Mouse (Mus musculus) embryonic facial prominence, embryonic 11.5 days (tissue): Measurements from ENCODE around the gene Chst11. TPM values are rescaled to one million over a fixed set of nuclear protein-coding genes. Genes with fewer than 3 reads are reported as not detected.
A peak's percentile ranks its signal among the peaks of the same experiment; 100 is the strongest.

ENCODE experiments used
- ATAC-seq: fragments of 200-750 bp; cut with Nextera tagmentation; replicated peaks from 2 replicates; pipeline ENCODE4 v1.8.0; 2017; ENCODE audit warnings: low read depth; ENCODE audit not compliant: insufficient number of reproducible peaks, low FRiP score, low TSS enrichment
- DNase-seq: peaks from one replicate; pipeline ENCODE4 v3.0.0-alpha.2; 2015; ENCODE audit warnings: low spot score
- H3K27ac ChIP-seq: fragments of 300-500 bp; sonication (generic); replicated peaks from 2 replicates; pipeline ENCODE4 v1.5.1; 2014; ENCODE audit warnings: mild to moderate bottlenecking, low read depth, low read length, control low read depth
- H3K27me3 ChIP-seq: fragments of 300-500 bp; sonication (generic); 2 replicates; pipeline ENCODE4 v1.6.1; 2014; ENCODE audit warnings: mild to moderate bottlenecking, low read length, moderate library complexity, mixed read lengths; ENCODE audit not compliant: control insufficient read depth, insufficient read depth
- H3K36me3 ChIP-seq: fragments of 300-500 bp; sonication (generic); replicated peaks from 2 replicates; pipeline ENCODE4 v1.6.1; 2014; ENCODE audit warnings: low read depth, mild to moderate bottlenecking, low read length, moderate library complexity, mixed read lengths; ENCODE audit not compliant: control insufficient read depth, insufficient read depth
- H3K4me1 ChIP-seq: fragments of 300-500 bp; sonication (generic); 2 replicates; pipeline ENCODE4 v1.6.1; 2014; ENCODE audit warnings: low read length, mixed read lengths; ENCODE audit not compliant: control insufficient read depth, insufficient read depth
- H3K4me2 ChIP-seq: fragments of 300-500 bp; sonication (generic); 2 replicates; pipeline ENCODE4 v1.6.1; 2014; ENCODE audit warnings: low read depth, mild to moderate bottlenecking, control low read depth, low read length, moderate library complexity
- H3K4me3 ChIP-seq: fragments of 300-500 bp; sonication (generic); 2 replicates; pipeline ENCODE4 v1.5.1; 2014; ENCODE audit warnings: low read depth, low read length, control low read depth
- H3K9ac ChIP-seq: fragments of 300-500 bp; sonication (generic); replicated peaks from 2 replicates; pipeline ENCODE4 v1.6.1; 2014; ENCODE audit warnings: mild to moderate bottlenecking, control low read depth, low read length
- H3K9me3 ChIP-seq: fragments of 300-500 bp; sonication (generic); replicated peaks from 2 replicates; pipeline ENCODE4 v1.6.1; 2016; ENCODE audit warnings: mild to moderate bottlenecking, low read length, inconsistent platforms, mixed read lengths; ENCODE audit not compliant: control insufficient read depth
- WGBS: fragments of 180-500 bp; shearing (Covaris S2); extraction: QIAGEN DNeasy Blood & Tissue Kit; methylation state at CpG from one replicate; pipeline ENCODE4 v1.1.7; 2014; 5-methylcytosine and 5-hydroxymethylcytosine counted together
- polyA plus RNA-seq: library from polyadenylated mRNA; unstranded; fragments of >200 nt; fragmentation: Nextera tagmentation; extraction: Ambion mirVana; gene quantifications from 2 replicates; pipeline ENCODE4 v1.2.1, GENCODE M21; 2014

Chst11 gene
- polyA plus RNA-seq, 1 experiment from 2014 or later = 2.1 TPM

DNA sequence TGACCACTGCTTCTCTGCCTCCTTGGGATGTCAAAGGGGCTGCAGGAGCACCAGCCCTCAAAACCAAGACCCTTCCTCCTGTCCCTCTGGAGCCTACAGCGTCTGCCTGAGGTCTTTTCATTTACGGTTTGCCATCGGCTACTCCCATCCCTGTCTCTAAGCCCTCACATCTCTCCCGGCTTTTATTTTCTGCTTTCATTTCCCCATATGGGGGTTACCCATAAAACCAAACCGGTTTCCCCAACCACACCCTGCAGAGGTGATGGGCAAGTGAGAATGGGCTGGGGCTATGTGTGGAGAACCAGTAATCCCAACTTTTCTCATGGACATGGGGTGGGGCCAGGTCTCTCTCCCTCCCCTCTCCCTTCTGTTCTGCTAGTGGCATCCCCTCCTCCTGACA, 156.1 kb downstream of the Chst11 start:
- H3K4me3 ChIP-seq = no peak overlapping the region
- ATAC-seq = no peak
- 92% methylated on average over 5 of the region's 5 CpGs for WGBS
- H3K9ac ChIP-seq = no peak overlapping the region
- H3K27ac ChIP-seq = no peak overlapping the region
- H3K27me3 ChIP-seq = no peaks in the 10 kb centered on the region
- DNase-seq = no peak
- no peak overlapping the region for H3K4me2 ChIP-seq
- H3K4me1 ChIP-seq = peaks cover 2% of the 10 kb centered on the region; the same call in 1 of the 2 replicates
- no peaks in the 10 kb centered on the region for H3K9me3 ChIP-seq
- H3K36me3 ChIP-seq = no peaks in the 10 kb centered on the region

DNA sequence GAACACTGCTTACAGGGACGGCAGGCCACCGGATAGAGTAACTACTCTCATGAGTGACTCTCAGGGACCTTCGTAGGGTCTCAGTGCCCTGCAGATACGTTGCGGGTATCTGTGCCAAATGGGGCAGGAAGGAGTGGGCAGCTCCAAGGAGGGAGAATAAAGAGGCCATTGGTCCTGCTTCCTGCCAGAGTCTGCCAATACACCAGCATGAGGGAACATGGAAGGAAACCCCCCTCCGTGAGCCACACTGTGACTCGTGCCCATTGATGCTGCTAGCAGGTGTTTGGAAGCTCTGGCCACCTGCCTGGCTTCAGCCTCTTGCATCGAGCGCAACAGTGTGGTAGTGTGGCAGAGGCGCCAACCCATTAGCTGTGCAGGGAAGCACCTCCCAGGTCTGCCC, 157.8 kb downstream of the Chst11 start:
- H3K36me3 ChIP-seq = no peaks in the 10 kb centered on the region
- no peak overlapping the region for H3K4me2 ChIP-seq
- DNase-seq = no peak
- no peaks in the 10 kb centered on the region for H3K27me3 ChIP-seq
- no peak overlapping the region for H3K9ac ChIP-seq
- peaks cover 2% of the 10 kb centered on the region; the same call in 1 of the 2 replicates for H3K4me1 ChIP-seq
- WGBS = 91% methylated on average over 10 of the region's 10 CpGs
- ATAC-seq = no peak
- no peaks in the 10 kb centered on the region for H3K9me3 ChIP-seq
- H3K4me3 ChIP-seq = no peak overlapping the region
- H3K27ac ChIP-seq = no peak overlapping the region

GRCm38 (mm10) chr10:83145836-83146235, 160.5 kb downstream of the Chst11 start:
- DNase-seq (peak; percentile 58), ATAC-seq (peak; percentile 63; the same call in 1 of the 2 replicates)
- no peak overlapping the region for H3K9ac ChIP-seq
- H3K36me3 ChIP-seq = no peaks in the 10 kb centered on the region
- no peaks in the 10 kb centered on the region for H3K27me3 ChIP-seq
- H3K4me1 ChIP-seq = peaks cover 2% of the 10 kb centered on the region; the same call in 1 of the 2 replicates
- H3K4me3 ChIP-seq = no peak overlapping the region
- no peaks in the 10 kb centered on the region for H3K9me3 ChIP-seq
- H3K27ac ChIP-seq = 0 out of 2 replicates have a peak overlapping the region, but pooled peaks have one; percentile 41
- WGBS = 27% methylated on average over 14 of the region's 14 CpGs
- H3K4me2 ChIP-seq = no peak overlapping the region

DNA sequence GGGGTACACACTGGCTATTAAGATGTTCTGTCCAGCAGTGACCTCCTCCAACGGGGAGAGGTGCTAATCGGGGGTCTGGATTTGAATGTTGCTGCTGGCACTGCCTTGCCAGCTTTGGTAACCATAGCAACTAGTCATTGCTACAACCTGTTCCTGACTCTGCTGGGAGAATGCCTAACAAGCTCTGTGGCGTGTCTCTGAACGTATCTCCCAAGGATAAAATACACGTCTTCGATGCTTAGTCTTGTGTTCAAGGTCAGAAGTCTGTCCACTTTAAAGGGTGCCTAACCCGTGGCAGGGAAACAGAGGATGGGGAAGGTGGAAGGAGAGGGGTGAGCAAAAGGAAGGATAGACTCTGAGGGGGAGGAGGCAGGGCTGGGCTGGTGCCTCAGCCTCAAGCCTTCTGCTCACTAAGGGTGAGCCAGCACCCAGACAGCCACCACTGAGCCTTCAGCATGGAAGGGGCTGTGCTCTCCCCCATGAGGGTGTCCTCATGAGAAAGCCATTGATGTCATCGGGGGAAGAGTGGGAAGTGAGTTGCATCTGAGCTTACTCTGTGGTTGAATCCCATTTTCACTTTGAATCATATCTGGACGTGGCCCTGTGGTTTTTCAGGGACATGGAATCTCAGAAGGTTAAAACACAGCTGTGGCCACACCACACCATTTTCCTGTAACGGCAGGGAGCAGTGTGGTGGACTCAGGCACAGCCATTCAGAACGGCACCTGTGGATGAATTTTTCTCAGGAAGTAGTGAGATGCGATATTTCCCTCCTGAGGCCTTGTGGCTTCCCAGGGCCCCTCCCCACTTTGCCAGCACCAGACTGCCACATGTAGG, 164.3 kb downstream of the Chst11 start:
- H3K4me2 ChIP-seq = no peak overlapping the region
- no peak overlapping the region for H3K27ac ChIP-seq
- 78% methylated on average over 12 of the region's 12 CpGs for WGBS

GRCm38 (mm10) chr10:83150587-83150986, 165.3 kb downstream of the Chst11 start:
- Histone ChIP-seq H3K9me3 (no peaks in the 10 kb centered on the region), H3K27me3 (no peaks in the 10 kb centered on the region), H3K4me3 (no peak overlapping the region), H3K9ac (no peak overlapping the region), H3K36me3 (no peaks in the 10 kb centered on the region), H3K4me1 (peaks cover 2% of the 10 kb centered on the region; the same call in 1 of the 2 replicates), H3K27ac (no peak overlapping the region), H3K4me2 (no peak overlapping the region)
- 91% methylated on average over 7 of the region's 7 CpGs for WGBS
- ATAC-seq (no peak), DNase-seq (no peak)

More for the DNA sequence above, 164.3 kb downstream of the Chst11 start:
- Histone ChIP-seq H3K27me3 (no peaks in the 10 kb centered on the region), H3K4me1 (peaks cover 2% of the 10 kb centered on the region; the same call in 1 of the 2 replicates), H3K9me3 (no peaks in the 10 kb centered on the region), H3K36me3 (no peaks in the 10 kb centered on the region), H3K9ac (no peak overlapping the region), H3K4me3 (no peak overlapping the region)
- DNase-seq = no peak
- ATAC-seq = no peak

- no peak overlapping the region for H3K4me3 ChIP-seq
- H3K9me3 ChIP-seq = no peaks in the 10 kb centered on the region
- DNase-seq = no peak
- no peak overlapping the region for H3K4me2 ChIP-seq
- no peak overlapping the region for H3K27ac ChIP-seq
- H3K36me3 ChIP-seq = no peaks in the 10 kb centered on the region
- no peaks in the 10 kb centered on the region for H3K4me1 ChIP-seq
- no peak for ATAC-seq
- WGBS = 85% methylated on average over 6 of the region's 6 CpGs
- H3K9ac ChIP-seq = no peak overlapping the region
- H3K27me3 ChIP-seq = no peaks in the 10 kb centered on the region
Measured at GRCm38 (mm10) chr10:83151362-83151761, 166.1 kb downstream of the Chst11 start.

GRCm38 (mm10) chr10:83151896-83152685, 166.8 kb downstream of the Chst11 start:
- 64% methylated on average over 16 of the region's 16 CpGs for WGBS
- H3K9me3 ChIP-seq = no peaks in the 10 kb centered on the region
- ATAC-seq = no peak

GRCm38 (mm10) chr10:83152723-83153122, 167.4 kb downstream of the Chst11 start:
- Histone ChIP-seq H3K27ac (no peak overlapping the region), H3K9ac (no peak overlapping the region), H3K4me3 (no peak overlapping the region), H3K36me3 (no peaks in the 10 kb centered on the region), H3K4me1 (no peaks in the 10 kb centered on the region), H3K9me3 (no peaks in the 10 kb centered on the region), H3K4me2 (no peak overlapping the region), H3K27me3 (no peaks in the 10 kb centered on the region)
- DNase-seq = no peak
- WGBS = 100% methylated on average over 1 of the region's 1 CpGs
- no peak for ATAC-seq

More at GRCm38 (mm10) chr10:83151896-83152685, 166.8 kb downstream of the Chst11 start:
- Histone ChIP-seq H3K27ac (no peak overlapping the region), H3K4me1 (no peaks in the 10 kb centered on the region), H3K27me3 (no peaks in the 10 kb centered on the region), H3K36me3 (no peaks in the 10 kb centered on the region), H3K4me3 (no peak overlapping the region), H3K9ac (no peak overlapping the region), H3K4me2 (no peak overlapping the region)
- no peak for DNase-seq
